In the genomic region with DNA sequence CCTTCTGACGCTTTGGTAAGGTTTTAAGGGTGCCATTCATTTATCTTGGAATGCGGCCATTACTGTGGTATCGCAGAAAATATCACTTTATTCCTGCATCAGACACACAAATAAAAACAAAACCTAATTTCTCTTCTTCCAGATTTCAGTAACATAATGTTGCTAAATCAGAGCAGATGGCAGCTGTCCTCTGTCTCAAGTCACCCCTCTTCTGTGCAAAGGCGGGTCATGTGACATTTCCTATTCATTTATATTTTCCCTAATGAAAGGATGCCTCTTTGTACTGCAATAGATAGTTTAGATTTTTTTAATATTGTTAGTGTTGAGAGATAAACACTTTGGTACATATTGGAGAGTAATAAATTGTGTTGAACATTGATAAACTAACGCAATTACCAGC, we compare ENCODE assay signal across 18 mouse cellular contexts.
"Had no signal": no experiment of that assay in that cellular context is flagged by ENCODE, and none has a peak within 500 bp of the region (broad histone marks: within the 10 kb centered on the region; RNA-seq: fewer than 3 reads in every experiment).

No protein-coding gene starts in this region.

- H3K27ac ChIP-seq: intestine, embryonic 15.5 days; kidney, embryonic 15.5 days; limb, embryonic 12.5 days; limb, embryonic 15.5 days; liver, embryonic 14.5 days; stomach, postnatal 0 days had no signal

- H3K4me1 ChIP-seq: intestine, embryonic 15.5 days; kidney, embryonic 15.5 days; limb, embryonic 12.5 days; limb, embryonic 15.5 days had no signal

- H3K9me3 ChIP-seq: intestine, embryonic 15.5 days; kidney, embryonic 15.5 days; limb, embryonic 12.5 days; limb, embryonic 15.5 days had no signal

- H3K27me3 ChIP-seq: intestine, embryonic 15.5 days; kidney, embryonic 15.5 days; limb, embryonic 12.5 days; limb, embryonic 15.5 days had no signal

- DNase-seq: kidney, adult 11 months; kidney, adult 8-10 months; kidney, postnatal 14 days; kidney, postnatal 4 days; left cerebral cortex, postnatal 4 days; liver, postnatal 0 days; midbrain, embryonic 14.5 days; thymus, adult 2 months; thymus, postnatal 14 days; thymus, postnatal 4 days had no signal

- ATAC-seq: intestine, embryonic 15.5 days; liver, postnatal 0 days had no signal

- H3K36me3 ChIP-seq: intestine, embryonic 15.5 days; kidney, embryonic 15.5 days; limb, embryonic 12.5 days; limb, embryonic 15.5 days had no signal

- H3K4me2 ChIP-seq: intestine, embryonic 15.5 days; kidney, embryonic 15.5 days; limb, embryonic 12.5 days; limb, embryonic 15.5 days; liver, embryonic 11.5 days; midbrain, embryonic 11.5 days had no signal

- H3K4me3 ChIP-seq: intestine, embryonic 15.5 days; kidney, embryonic 15.5 days; limb, embryonic 12.5 days; limb, embryonic 15.5 days had no signal

- H3K9ac ChIP-seq: intestine, embryonic 15.5 days; kidney, embryonic 15.5 days; limb, embryonic 12.5 days; limb, embryonic 15.5 days; liver, embryonic 14.5 days; liver, postnatal 0 days had no signal
